Mouse (Mus musculus): ENCODE measurements around the gene Dse.

The Dse gene

DNA sequence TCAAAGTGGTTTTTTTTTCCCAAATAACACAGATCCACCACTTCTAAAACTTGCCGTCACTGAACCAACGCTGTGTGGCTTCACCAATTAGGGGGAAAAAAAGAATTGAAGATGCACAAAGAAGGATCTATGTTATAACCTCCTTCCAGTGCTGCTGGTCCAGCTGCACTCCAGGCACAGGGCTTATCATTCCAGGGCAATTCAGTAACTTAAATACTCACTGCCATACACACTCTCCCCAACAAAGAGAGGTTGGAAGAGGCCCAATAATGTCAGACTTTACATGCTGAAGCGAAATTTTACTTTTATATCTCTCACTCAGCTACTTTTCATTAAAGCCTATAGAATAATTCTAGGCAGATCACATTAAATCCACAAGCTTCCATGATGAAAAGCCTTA, 8.9 kb downstream of the Dse start:
- DNase-seq (ENCODE audit: low spot score): no peak

DNA sequence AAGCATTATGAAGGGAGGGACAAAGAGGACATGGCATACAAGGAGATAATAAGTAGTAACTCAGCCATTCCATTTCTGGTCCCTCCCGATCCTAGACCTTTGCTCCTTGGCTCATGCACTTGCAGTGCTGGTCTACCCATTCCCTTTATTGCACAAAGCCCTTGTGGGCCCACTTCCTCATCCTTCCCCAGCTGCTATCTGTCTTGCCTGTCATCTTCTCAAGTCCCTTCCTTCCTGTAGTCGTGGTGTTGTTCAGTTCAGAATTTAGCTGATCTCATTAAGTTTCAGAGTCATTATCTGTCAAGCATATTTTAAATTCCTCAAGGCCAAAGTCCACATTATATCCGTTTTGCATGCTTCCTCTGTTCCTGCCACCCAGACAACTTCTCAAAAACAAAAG, 9.5 kb downstream of the Dse start:
- DNase-seq (ENCODE audit: low spot score): no peak

DNA sequence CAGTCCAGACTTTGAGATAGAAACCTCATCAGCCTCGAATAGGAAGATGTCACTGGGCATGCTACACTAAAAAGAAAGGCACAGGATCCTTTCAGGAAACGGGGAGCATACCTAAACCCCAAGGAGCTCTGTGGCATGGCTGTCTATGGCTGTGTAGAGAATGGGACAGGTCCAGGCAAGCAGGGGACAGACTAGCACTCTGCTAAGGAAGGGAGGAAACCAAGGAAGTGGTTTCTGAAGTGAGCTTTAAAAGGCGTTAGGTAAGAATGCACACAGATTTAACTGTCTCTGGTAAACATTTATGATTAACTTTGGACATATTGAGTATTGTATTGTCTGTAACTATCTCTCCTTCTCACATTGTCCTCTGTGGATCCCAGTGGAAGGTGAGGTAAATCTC, 10.2 kb downstream of the Dse start:
- DNase-seq (ENCODE audit: low spot score): no peak

DNA sequence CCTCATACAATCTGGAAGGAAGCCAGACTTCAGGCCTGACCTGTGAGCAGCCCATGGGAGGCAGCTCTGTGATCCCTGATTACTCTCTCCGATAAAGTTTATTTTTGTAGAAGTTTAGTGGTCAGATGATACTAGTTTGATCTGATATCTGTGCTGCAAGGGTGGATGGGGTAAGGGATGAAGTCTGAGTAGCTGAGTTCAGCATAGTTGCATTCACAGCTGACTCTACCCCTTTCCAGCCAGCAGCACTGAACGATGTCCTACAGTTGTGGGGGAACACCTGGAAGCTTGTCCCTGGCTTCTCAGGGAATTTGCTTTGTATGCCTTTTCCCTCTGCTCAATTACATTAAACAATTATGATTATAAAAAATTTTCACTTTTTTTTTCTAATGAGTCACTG, 12.6 kb downstream of the Dse start:
- DNase-seq (ENCODE audit: low spot score): no peak

DNA sequence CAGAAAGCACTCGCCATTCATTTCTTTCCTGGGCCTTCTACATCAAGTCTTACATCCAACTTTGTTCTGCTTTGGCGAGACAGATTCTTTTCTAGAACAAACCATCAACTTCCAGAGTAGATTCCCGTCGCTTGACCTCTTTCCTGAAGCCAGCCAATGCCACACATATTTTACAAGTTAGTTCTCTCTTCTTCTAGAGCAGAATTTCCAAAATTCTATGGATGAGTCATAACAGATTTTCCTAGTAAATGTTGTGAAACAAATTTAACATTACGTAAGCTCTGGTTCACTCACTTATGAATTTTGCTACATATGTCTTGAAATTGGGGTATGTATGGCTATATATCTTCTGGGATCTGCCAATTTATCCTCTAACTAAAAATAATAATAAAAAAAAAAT, 13.0 kb downstream of the Dse start:
- DNase-seq (ENCODE audit: low spot score): no peak

DNA sequence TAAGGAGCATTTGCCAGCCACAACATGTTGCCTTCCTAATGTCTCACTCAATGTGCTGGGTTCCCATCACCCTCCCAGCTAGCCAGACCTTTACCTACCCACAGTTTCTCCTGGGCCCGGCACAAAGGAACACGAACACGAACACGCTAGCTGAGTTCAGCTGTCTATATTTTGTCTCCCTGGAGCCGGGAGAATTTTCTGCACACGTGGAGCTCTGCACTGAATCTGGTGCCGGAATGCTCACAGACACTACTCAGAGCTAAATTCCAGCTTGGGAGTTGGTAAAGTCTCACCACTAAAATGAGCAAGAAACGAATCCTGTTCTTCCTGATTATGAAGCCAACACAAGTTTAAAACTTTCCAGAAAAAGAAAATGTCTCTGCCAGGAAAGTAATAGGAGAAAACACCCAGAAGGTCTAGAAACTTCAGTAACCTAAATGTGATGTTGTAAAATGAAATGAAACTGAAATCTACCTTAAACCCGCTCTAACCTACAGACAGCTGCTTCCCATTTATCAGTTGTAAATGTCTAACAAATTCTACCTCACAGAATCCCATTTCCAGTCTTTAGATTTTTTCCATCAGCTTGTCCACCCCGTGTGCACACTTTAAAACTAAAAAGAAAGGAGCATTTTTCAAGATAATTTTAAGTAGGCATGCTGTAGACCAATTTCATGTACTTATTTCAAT, 20.8 kb downstream of the Dse start:
- no peak for DNase-seq (ENCODE audit: low spot score)

- no peak for DNase-seq (ENCODE audit: low spot score)
Observed at GRCm38 (mm10) chr10:34185556-34185955, 22.0 kb downstream of the Dse start.

DNA sequence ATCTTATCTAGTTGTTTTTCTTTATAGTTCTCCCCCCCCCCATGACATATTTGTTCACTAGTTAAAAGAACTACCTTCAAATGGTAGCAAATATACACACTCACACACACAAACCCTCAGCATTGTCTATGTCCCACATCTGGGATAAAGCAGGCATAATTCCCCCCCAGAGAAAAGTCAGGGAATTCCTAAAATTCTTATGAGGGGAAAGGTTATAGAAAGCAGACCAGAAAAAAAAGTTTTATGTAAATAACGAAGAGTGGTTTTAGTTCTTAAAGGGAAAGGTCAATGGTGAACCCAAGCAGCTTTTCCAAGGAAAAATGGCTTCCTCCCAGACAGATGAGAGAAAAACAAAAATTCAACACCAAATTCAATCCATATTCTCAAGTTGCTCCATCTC, 22.6 kb downstream of the Dse start:
- DNase-seq (ENCODE audit: low spot score): no peak

GRCm38 (mm10) chr10:34183731-34184130, 23.8 kb downstream of the Dse start:
- DNase-seq (ENCODE audit: low spot score): no peak

DNA sequence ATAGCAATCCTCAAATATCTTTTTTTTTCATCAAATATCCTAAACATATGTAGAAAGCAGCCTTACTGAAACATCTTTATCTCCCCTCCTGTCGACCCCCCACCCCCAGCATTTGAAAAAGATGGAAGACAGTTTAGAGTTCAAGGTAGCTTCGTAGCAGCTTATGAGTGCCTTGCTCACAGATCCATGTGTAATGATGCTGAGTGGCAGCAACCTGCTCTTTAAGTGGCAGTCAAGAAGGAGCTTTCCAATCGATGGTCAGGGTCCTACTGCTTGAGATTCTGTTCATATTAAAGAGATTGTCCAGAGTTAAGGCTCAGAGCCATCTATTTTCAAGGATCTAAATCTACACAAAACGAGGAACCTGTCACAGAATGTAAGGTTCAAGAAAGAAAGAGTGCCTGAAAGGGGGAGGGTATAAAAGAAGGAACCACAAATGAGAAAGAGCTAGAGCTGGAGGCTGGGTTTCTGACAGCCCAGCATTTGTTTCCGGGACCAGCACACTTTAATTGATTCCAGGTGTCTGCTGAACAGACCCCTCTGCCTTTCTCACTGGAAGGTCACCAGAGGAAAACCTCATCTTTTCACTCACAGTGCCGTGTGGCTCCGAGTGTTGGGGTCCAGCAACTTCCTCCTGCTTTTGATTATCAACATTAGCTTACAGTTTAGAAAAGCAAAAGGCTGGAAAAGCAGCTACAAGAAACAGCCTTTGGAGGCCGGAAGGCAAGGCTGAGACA, 31.5 kb downstream of the Dse start:
- no peak for DNase-seq (ENCODE audit: low spot score)

DNA sequence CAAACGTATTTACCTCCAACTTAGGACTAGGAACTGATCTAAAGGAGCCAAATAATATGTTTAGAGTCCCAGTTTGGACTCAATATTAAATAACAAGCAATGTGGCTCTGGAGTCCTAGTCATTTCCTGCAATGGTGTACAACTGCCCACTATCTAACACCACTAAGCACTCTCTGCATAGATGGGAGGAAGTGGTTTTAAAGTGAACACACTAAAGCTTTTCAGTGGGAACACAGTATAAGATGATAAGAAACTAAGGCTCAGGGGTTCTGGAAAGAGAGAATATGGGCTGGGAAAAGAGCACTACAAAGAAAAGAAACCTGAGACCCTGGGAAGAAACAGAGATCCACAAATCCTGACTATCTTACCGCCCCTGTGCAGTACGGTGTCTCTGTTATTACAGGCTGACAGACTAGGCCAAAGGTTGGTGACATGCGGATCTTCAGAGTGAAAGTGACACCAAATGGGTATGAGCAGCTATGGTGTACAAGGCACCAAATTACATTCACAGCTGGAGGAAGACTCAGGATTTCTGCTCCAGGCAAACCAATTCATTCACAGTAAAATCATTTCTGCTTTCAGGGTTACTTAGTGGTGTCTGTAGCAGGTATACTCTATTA, 34.7 kb downstream of the Dse start:
- DNase-seq (ENCODE audit: low spot score): no peak

DNA sequence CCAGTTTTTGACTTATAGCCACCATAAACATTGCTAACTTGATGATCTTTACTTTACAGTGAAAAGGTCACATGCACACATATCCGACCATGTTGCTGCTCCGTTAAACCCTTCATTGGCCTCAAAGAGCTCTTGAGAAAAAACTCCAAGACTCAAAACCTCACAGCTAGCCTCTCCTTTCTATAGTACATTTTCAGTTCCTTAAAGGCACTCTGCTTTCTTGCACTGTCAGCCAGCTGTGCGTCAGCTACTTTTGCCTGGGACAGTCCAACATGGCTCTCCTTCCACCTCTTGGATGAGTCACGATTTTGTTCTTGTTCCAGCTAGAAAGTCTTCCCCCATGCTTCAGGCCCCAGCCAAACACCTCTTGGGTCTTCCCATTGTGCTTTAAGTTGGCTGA, 35.9 kb downstream of the Dse start:
- no peak for DNase-seq (ENCODE audit: low spot score)

DNA sequence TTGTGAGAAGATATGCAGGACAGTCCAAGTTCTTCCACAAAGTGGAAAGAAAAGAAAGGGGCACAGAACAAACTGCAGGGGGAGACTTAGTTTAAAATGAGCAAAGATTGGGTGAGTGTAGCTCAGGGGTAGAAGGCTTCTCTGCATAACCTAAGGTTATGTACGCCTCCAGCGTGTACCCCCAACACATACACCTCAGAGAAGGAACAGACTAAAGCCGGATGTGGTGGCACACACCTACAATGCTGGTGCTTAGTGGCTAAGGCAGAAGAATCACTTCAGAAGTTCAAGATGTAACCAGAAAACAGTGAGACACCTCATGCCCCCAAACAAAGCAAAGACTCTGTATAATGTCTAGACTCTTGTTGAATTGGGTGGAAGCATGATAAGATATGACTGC, 36.3 kb downstream of the Dse start:
- DNase-seq (ENCODE audit: low spot score): no peak

DNA sequence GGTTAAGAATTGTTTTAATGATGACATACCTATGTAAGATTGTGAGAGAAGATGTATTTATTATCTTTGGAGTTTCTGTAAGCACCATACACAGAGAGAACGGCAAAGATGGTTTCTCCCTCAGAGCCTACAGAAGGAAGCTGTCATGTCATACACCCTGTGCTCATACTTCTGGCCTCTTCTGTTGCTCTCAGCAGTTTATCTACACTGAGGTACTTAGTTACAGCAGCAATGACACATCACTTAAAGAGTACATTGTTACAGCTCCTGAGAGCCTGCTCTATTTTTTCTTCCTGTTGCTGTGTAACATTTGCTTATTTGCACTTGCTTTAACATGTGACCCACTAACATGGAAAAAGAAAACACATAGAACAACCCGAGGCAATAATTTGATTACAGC, 40.5 kb downstream of the Dse start:
- DNase-seq (ENCODE audit: low spot score): no peak

DNA sequence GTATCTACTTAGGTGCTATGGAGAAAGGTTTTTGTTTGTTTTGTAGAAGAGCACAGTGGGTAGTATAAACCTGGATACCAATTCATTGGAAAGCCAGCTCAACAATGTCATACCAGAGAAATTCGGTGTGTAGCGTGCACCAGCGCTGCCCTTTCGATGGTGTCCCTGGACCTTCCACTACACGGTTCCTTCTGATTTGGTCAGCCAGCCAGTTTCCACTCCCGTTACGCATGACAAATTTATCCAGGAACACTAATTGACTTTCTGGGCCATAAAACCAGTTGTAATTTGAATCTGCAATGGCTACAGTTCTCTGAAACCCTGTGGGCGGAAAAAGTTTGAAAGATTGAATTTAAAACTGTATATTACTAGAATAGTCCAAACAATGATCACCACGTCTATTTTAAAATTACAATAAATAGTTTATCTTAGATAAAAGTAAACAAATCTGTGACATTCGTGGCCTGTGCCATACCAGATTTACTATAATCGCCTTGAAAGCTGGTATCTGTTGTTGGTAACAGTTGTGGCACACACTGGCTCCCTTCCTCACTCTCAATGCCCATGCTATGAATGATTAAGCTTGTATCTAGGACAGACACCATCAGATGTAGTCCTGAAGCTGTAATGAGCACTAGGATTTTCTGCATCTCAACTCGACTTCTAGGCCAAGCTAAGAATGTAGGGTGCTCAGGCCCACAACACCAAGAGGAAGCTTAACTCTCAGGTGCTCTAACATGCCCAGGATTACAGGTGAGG, 51.5 kb downstream of the Dse start:
- no peak for DNase-seq (ENCODE audit: low spot score)

DNA sequence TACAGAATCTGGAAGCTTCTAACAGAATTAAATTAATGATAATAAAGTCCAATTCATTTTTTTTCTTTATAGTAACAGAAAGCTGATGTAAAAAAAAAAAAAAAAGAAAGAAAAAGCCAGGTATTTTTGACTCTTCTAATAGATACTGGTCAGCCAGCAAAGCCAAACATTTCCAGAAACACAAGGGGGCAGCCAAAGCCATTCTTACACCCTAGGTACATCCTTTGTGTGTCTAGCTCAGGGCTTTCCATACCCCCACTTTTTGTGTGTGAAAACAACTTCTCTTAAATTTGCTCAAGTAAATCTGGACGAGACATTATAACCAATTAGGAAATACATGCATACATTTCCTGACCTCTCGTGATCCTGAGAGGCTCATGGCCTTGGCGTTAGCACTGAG, 55.7 kb downstream of the Dse start:
- no peak for DNase-seq (ENCODE audit: low spot score)

DNA sequence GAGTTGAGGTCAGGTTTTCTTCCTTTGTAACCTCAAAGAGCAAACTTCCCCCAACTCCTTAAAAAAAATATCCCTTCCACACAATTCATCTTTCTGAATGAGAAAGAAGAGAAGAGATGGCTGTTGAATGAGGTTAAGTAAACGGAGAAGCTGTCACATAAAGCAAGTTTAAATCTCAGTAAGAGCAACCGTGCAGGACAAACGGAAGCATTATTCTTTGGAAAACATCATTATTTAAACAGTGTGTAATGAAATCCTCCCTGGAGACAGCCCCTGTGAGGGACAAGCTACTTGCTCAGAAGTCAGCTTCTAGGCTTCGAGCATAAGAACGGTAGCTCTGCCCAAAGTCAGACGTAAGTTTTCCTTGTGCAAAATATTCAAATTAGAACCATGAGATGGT, 57.1 kb downstream of the Dse start:
- DNase-seq (ENCODE audit: low spot score): no peak

GRCm38 (mm10) chr10:34149772-34150171, 57.7 kb downstream of the Dse start:
- DNase-seq (ENCODE audit: low spot score): no peak

DNA sequence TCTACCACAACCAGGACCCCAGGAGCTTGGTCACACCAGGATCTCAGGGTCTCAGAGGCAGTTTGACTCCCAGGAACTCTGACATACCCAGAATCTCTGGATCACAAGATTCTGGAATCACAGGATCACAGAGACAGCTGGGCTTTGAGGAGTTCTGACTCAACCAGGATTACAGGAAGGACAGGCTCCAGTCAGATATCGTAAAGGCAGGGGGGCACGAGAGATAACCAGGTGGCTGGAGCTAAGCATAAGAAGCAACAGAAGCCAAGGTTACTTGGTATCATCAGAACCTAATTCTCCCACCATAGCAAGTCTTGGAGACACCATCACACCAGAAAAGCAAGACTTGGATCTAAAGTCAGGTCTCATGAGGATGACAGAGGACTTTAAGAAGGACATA, 65.8 kb downstream of the Dse start:
- no peak for DNase-seq (ENCODE audit: low spot score)

- DNase-seq (ENCODE audit: low spot score): no peak
Observed at GRCm38 (mm10) chr10:34139768-34140167, 67.7 kb downstream of the Dse start.

DNA sequence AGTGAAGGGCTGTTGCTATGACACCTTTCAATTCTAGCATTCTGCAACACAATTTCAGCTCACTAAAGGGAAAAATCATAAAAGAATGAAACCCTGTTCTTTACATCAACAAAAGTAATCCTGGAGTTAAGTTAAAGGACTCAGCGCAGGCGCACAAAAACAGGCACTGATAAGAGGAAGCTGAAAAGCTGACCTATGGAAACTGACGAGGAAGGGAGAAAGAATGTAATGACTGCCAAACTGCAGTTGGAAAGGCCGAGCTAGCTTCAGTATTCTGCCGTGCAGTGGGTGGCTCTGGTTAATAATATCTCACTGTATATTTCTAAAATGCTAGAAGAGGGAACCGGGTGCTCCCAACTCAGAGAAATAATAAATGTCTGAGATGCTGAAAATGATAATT, 69.5 kb downstream of the Dse start:
- no peak for DNase-seq (ENCODE audit: low spot score)

- no peak for DNase-seq (ENCODE audit: low spot score)
Observed at GRCm38 (mm10) chr10:34136432-34136831, 71.1 kb downstream of the Dse start.

- no peak for DNase-seq (ENCODE audit: low spot score)
Observed at GRCm38 (mm10) chr10:34131356-34131755, 76.2 kb downstream of the Dse start.

Data from testis, postnatal 14 days (tissue).